Mouse (Mus musculus) MEL (cell line): ENCODE data around the gene Stk10.

Experiments used
- CTCF ChIP-seq, 3 experiments: IDR thresholded peaks in 2 of 3; conservative IDR thresholded peaks in 1 of 3; 2 replicates each; pipeline ENCODE4 v1.5.1; 2011 to 2012; ENCODE audit warnings: low read length in 3 of 3, low read depth in 2 of 3, mild to moderate bottlenecking in 2 of 3, improper control_type of control experiment in 1 of 3, inconsistent platforms in 1 of 3, mixed read lengths in 1 of 3, moderate library complexity in 1 of 3; ENCODE audit not compliant: control insufficient read depth in 1 of 3, insufficient read depth in 1 of 3, poor library complexity in 1 of 3, severe bottlenecking in 1 of 3
- EP300 ChIP-seq, 2 experiments: IDR thresholded peaks; 2 replicates each; pipeline ENCODE4 v1.6.1; 2011; ENCODE audit warnings: improper control_type of control experiment in 2 of 2, low read length in 2 of 2, low read depth in 1 of 2, mild to moderate bottlenecking in 1 of 2
- GATA1 ChIP-seq: IDR thresholded peaks from 2 replicates; pipeline ENCODE4 v1.6.1; 2011; ENCODE audit warnings: low read depth, low read length, improper control_type of control experiment
- JUND ChIP-seq: IDR thresholded peaks from 2 replicates; pipeline ENCODE4 v1.6.1; 2011; ENCODE audit warnings: low read depth, mild to moderate bottlenecking, improper control_type of control experiment, low read length
- KAT2A ChIP-seq: conservative IDR thresholded peaks from 2 replicates; pipeline ENCODE4 v1.6.1; 2012; ENCODE audit warnings: low read depth, low read length, improper control_type of control experiment, inconsistent platforms
- MAX ChIP-seq: IDR thresholded peaks from 2 replicates; pipeline ENCODE4 v1.6.1; 2011; ENCODE audit warnings: low read length, improper control_type of control experiment
- MXI1 ChIP-seq: IDR thresholded peaks from 2 replicates; pipeline ENCODE4 v1.6.1; 2011; ENCODE audit warnings: mild to moderate bottlenecking, low read depth, low read length, improper control_type of control experiment
- TCF12 ChIP-seq: IDR thresholded peaks from 2 replicates; pipeline ENCODE4 v1.6.1; 2014; ENCODE audit warnings: low read depth, mild to moderate bottlenecking, inconsistent platforms, low read length, improper control_type of control experiment, moderate library complexity
- ZMIZ1 ChIP-seq: IDR thresholded peaks from 2 replicates; pipeline ENCODE4 v1.6.1; 2012; ENCODE audit warnings: low read depth, mild to moderate bottlenecking, inconsistent platforms, low read length, improper control_type of control experiment, moderate library complexity

DNA sequence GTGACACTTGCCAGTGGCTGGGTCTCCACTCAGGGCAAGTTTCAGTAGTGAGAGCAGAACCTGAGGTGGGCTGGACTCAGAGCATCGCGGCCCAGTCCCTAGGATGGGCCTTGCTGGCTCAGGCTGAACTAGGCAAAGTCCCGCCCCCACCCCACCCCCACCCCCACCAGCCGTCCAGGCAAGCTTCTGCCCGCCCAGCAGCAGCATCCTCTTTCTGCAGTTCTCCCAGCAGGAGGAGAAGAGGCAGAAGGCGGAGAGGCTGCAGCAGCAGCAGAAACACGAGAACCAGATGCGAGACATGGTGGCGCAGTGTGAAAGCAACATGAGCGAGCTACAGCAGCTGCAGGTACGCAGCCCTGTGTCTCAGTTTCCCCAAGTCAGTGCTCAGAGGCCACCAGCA, 82.5 kb downstream of the Stk10 start:
- TF ChIP-seq JUND (no peak), CTCF (IDR thresholded peaks at IDR 0.05 in 2 of 3, conservative IDR thresholded peaks at IDR 0.05 in 1 of 3; ENCODE audit: control insufficient read depth in 1 of 3, insufficient read depth in 1 of 3, low read depth in 2 of 3, low read length in 3 of 3, poor library complexity in 1 of 3, severe bottlenecking in 1 of 3) (no peak), EP300 (IDR thresholded peaks at IDR 0.05; ENCODE audit: low read depth in 1 of 2, low read length in 2 of 2) (no peak), MXI1 (no peak), GATA1 (no peak), KAT2A (no peak), MAX (no peak), TCF12 (no peak), ZMIZ1 (no peak)
